Mouse (Mus musculus) large intestine, adult 2 months (tissue): ENCODE results near the gene Evx2. TPM values are rescaled to one million over a fixed set of nuclear protein-coding genes. Genes with fewer than 3 reads are reported as not detected.

Experiments
- DNase-seq: peaks from one replicate; pipeline ENCODE4 v3.0.0-alpha.2; 2012; ENCODE audit warnings: low read depth, low spot score
- WGBS: fragments of 180-500 bp; shearing (Covaris S2); methylation state at CpG from one replicate; pipeline ENCODE4 v1.1.7; 2018; 5-methylcytosine and 5-hydroxymethylcytosine counted together
- polyA plus RNA-seq: library from polyadenylated mRNA; depleted of rRNA; stranded (reverse); fragments of >200 nt; gene quantifications from 2 replicates; pipeline ENCODE4 v1.2.3, GENCODE M21; 2012; rRNA removed

Gene Evx2
- not detected in 2 replicates for polyA plus RNA-seq

DNA sequence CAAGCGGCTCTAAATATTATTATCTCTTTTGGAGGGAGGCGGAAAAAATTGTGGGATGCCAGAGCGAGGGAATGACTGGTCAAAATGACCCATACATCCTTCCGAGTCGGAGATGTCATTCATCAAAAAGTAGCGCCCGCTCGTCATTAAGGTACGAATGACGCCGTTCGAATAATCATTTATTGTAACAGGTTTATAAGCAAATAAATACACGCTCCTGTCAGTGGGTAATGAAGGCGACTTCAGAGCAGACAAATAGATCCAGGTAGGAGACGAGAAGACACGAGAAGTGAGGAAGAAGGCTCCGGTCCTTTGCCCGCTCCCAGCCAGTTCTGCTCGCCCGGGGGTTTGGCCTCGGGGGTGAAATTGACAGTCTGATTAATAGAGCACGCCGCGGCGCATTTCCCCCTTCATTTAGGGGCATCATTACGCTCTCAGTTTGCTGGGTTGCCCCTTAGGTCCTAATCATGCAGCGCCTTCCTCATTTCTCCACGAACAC, at the start of gene Evx2:
Gene Evx2, minus strand, starts transcription at position 51 of the 499 bp plus-strand sequence.
- DNase-seq: no peak
- WGBS: 7% methylated on average over 28 of the region's 28 CpGs

DNA sequence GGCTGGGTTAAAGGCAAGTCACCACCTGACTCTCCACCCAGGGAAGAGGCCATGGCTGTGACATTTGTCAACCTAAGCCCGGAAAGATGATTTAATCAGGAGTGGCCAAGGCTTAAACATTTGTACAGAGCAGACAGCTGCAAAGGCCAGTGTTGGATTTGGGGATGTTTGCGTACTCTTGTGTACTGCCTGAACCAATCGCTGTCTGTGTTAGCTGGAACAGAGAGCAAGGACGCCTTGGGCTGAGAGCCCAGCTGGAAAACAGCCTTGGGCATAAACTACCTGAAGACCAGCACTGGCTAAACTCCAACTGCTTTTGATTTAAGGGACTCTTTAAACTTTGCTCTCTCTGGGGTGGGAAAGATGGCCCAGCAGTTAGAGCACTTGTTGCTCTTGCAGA, 49.3 kb upstream of the Evx2 start:
- 32% methylated on average over 4 of the region's 4 CpGs for WGBS
- no peak for DNase-seq

DNA sequence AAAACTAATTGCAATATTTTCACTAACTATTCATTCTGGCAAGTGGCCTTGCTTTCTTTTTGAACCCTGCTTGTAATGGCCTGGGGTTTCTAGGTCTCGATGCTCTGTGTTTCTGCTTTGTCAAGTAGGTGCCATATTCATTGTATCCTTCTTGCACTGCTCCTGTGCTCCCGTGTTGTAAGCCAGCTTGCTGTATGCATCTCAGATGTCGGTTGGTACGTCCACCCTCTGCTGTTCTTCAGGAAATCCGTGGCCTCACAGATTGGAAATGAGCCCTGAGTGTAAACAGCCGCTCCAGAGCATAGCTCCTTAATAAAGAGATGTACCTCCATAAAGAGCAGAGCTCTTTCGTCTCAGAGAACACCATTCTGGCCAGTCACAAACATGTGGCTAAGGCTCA, 48.2 kb upstream of the Evx2 start:
- WGBS: 57% methylated on average over 7 of the region's 7 CpGs
- no peak for DNase-seq

DNA sequence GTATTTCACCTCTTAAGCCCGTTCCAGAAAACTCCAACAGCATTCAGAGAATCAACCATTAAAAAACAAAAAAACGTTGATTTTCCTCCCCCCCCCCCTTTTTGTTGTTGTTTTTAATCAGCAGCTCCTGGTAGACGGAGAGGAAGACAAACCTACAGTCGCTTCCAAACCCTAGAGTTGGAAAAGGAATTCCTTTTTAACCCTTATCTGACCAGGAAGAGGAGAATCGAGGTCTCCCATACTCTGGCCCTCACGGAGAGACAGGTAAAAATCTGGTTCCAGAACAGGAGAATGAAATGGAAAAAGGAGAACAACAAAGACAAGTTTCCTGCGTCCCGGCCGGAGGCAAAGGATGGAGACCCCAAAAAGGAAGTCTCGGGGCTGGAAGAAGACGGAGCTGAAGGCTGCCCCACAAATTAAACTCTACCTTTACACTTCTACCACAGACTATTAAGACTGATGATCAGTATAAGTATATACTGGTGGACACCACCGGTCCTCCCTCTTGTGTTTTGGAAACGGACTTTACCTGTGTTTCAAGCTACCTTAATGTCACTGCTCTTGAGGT, 47.1 kb upstream of the Evx2 start:
- no peak for DNase-seq
- 19% methylated on average over 13 of the region's 13 CpGs for WGBS

DNA sequence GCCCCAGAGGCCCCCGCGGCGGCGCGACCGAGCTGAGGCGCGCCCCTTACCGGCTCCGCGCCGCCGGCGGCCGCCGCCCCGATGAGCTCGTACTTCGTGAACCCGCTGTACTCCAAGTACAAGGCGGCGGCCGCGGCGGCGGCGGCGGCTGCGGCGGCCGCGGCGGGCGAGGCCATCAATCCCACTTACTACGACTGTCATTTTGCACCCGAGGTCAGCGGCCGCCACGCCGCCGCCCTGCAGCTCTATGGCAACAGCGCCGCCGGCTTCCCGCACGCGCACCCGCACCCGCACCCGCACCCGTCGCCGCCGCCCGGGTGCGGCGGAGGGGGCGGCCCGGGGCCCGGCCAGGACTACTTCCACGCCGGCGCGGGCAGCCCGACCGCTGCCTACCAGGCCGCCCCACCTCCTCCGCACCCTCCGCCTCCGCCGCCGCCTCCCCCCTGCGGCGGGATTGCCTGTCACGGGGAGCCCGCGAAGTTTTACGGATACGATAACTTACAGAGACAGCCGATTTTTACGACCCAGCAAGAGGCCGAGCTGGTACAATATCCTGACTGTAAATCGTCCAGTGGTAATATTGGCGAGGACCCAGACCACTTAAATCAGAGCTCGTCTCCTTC, 46.2 kb upstream of the Evx2 start:
- WGBS: under 1% methylated on average over 69 of the region's 85 CpGs
- DNase-seq: no peak

GRCm38 (mm10) chr2:74704999-74705466, 45.7 kb upstream of the Evx2 start:
- under 1% methylated on average over 57 of the region's 66 CpGs for WGBS
- DNase-seq: no peak

DNA sequence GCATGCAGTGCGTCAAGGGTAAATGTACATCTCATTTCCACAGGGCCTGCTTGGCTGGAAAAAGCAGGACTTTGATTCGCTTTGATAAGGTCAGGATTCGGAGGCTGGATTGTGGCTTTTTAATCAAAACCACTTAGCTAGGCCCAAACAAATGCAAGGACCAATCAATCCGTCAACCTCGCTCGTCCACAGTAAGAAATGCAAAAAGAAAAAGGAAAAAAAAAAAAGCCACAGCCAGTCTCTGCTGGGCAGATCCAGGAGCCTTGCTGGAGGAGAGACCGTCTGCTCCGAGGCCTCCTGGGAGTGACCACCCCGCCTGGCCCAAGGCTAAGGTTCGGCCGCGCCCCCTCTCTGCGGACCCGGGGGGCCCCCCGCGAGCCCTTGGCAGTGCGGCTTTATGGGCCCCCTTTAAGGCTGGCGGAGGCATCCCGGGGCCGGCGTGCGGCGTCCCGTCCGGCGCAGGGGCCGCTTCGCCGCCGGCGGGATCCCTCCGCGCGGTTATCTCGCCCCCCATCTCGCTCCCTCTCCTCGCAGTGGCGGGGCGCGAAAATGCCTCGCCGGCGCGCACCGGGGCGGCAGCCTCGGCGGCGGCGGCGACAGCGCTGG, 45.1 kb upstream of the Evx2 start, which contains the start of gene Hoxd8:
Gene Hoxd8, plus strand, starts transcription at position 223 of the 606 bp plus-strand sequence.
- DNase-seq: no peak

DNA sequence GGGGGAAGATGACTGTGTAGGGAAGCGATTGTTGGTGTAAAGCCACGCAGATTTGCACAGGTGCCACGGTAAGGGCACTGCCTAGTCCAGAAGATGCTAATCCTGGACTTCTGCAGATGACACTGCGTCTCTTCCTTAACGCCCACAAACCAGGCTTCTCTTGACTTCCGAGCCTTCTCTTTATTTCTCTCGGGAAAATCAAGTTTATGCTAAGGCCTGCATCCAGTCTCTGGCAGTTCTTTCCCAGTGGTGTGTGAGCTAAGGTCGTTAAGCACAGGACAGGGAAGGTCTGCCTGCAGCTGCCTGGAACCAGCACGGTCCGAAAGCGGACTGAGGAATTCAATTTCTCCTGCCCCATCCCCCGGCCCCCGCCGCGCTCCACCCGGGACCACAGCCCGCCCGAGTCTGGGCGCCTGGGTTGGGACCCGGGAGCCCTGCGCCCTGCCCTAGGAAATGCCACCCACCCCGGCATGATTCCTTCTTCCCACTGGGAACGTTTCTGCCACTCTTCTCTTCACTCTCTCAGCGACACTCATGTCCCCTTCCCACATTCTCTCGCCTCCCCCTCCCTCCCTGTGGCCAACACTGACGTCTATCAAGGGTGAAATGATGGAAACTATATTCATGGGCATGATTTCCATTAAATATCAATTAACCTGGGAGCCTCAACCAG, 44.5 kb upstream of the Evx2 start:
- whole genome bisulfite sequencing: 27% methylated on average over 26 of the region's 26 CpGs
- DNase-seq: no peak

More for the DNA sequence above, 45.1 kb upstream of the Evx2 start, which contains the start of gene Hoxd8:
- whole genome bisulfite sequencing: 3% methylated on average over 48 of the region's 52 CpGs

GRCm38 (mm10) chr2:74703317-74703716, 44.0 kb upstream of the Evx2 start:
- WGBS: 39% methylated on average over 10 of the region's 10 CpGs
- no peak for DNase-seq

GRCm38 (mm10) chr2:74702820-74703219, 43.5 kb upstream of the Evx2 start:
- WGBS: 45% methylated on average over 6 of the region's 6 CpGs
- no peak for DNase-seq

DNA sequence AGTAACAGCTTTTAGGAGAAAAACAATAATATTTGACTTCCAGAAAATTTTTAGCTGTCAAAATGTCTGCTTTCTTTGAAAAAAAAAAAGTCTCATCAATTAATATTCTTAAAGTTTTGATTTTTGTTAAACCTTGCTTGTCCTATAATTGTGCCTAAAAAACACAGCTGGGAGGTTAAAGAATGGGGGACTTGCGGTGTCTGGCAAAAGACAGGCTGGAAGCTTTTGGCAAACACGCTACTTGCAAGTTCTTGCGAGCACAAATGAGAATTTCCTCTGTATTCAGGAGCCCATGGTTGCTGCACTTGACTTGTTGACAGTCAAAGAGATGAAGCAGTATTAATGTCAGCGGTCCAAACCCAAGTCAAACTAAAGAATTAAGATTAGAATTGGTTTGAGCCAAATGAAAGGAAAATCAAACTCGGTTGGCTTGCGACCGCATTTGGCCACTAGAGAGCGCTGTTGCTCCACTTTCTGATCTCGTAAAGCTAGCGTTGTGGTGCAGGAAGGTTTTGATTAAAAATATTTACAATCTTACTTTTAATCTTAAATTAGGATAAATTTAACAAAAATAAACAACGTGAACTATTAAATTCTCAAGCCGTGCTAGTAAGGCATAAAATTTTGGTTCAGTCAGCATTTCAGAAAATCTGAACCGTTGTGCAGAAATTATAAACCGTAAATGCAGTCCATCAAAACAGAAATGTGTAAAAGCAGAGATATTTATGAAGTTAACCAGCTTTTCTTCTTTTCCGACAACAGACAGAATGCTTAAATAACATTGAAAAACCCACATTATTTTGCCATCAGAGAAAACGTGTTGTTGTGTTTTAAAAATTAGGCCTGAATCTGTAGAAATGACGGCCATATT, 42.8 kb upstream of the Evx2 start:
- DNase-seq: no peak
- 18% methylated on average over 17 of the region's 17 CpGs for WGBS

DNA sequence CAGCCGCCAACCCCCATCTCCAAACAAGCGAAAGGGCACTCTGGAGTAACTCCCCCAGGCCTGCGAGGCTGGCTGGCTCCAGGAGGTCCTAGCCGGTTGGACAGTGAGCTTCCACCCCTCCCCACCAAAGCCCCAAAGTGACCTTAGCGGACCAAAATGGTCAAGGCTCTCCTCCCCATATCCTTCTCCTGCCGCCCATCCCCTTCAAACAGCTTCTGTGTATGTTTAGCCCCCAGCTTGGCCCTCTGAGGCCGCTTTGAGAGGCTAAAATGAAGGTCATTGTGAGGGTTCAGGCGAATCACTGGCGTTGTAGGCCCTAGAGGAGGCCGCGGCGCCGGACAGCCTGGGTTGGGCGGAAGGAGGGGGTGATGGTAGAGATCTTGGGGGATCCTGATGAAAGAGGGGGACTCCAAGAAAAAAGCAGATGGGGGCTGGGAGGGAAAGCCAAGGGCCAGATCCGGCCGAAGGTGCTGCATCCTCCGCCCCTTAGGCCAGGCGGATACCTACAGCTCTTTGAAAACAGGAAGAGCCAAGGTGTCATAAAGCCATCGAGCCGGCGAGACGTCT, 41.3 kb upstream of the Evx2 start:
- WGBS: 26% methylated on average over 22 of the region's 22 CpGs

DNA sequence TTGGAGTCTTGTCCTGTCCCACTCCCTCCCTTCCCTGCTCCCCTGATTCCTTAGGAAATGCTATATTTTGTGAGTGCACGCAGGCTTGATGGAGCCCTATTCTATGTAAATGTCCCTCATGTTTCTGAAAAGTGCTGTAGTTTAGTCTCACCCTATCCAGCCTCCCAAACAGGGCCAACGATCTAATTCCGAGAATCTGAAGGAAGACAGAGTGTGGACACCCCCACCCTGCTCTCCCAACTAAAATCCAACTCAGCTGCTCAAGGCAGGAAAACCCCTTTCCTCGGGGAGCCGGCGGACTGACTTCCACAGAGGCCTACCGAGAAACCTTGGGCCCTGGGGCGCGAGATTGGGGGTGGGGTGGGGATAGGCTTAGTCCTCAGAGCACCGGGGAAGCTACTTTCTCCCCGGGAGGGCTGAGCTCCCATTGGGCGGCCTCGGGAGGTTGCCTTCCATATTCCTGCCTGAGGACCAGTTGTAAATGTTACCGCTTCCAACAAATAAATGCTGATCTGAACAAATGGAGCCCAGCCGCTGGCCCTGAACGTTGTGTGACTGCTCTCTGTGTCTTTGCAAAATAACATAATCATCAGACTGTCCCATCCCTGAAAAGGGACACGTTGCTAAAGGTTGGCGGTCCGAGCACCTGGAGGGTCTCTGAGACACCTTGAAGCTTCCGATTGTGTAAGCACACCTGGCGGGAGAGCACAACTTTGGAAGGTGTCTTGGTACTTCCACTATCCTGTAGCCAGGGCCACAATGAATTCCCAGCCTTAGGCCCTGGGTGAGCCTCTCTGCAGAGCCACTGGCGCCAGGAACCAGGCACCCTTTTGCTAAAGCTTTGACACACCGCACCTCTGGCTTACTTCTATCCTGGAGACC, 40.5 kb upstream of the Evx2 start:
- 45% methylated on average over 23 of the region's 23 CpGs for WGBS
- no peak for DNase-seq

More for the DNA sequence above, 41.3 kb upstream of the Evx2 start:
- no peak for DNase-seq

DNA sequence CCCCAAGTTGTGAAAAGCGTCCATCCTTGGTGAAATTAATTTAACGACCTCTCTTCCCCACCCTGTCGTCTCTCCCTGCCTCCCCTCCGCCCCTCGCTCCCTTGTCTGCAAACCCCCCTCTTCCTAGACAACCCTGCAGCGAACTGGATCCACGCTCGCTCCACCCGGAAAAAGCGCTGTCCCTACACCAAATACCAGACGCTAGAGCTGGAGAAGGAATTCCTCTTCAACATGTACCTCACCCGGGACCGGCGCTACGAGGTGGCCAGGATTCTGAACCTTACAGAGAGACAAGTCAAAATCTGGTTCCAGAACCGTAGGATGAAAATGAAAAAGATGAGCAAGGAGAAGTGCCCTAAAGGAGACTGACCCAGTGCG, 39.7 kb upstream of the Evx2 start:
- 12% methylated on average over 17 of the region's 17 CpGs for WGBS

GRCm38 (mm10) chr2:74698201-74699052, 39.1 kb upstream of the Evx2 start:
- 3% methylated on average over 86 of the region's 86 CpGs for WGBS
- DNase-seq: no peak

More for the DNA sequence above, 39.7 kb upstream of the Evx2 start:
- no peak for DNase-seq

DNA sequence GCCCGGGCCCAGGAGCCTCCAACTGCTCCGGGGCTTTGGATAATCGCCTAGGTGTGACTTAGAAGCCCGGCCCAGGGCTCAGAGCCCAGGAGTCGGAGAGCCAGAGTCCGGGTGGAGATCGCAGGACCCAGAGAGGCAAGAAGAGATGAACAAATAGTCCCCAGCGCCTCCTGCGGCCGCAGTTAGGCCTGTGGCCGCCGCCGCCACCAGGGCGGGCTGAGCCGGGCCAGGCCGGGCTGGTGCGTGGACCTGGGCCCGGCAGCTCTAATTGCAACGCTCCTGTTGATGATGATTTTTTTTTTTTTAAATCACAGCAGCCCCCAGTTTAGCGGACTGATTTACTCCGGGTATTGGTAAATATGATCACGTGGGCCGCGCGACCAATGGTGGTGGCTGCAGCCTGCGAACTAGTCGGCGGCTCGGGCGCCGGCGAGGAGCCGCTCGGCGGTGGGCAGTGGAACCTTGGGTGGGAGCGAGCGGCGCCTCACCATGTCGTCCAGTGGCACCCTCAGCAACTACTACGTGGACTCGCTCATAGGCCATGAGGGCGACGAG, 38.3 kb upstream of the Evx2 start, which contains the start of gene Hoxd9:
Gene Hoxd9, plus strand, starts transcription at position 161 of the 555 bp plus-strand sequence.
- DNase-seq: no peak
- 2% methylated on average over 43 of the region's 43 CpGs for WGBS
